Mouse (Mus musculus) thymus, adult 2 months (tissue): ENCODE measurements around the gene Mfsd2a. TPM values are rescaled to one million over a fixed set of nuclear protein-coding genes. Genes with fewer than 3 reads are reported as not detected.

Experiments
- DNase-seq: peaks from one replicate; pipeline ENCODE4 v3.0.0; 2021
- H3K27ac ChIP-seq: fragments of 200-500 bp; 2 replicates; pipeline ENCODE4 v1.5.1; 2012; ENCODE audit warnings: low read length, control low read depth; ENCODE audit not compliant: control insufficient read depth, insufficient read depth
- H3K27me3 ChIP-seq: fragments of 200-500 bp; 2 replicates; pipeline ENCODE4 v1.6.1; 2012; ENCODE audit warnings: mild to moderate bottlenecking, low read length, moderate library complexity, mixed read lengths; ENCODE audit not compliant: control insufficient read depth, insufficient read depth
- H3K36me3 ChIP-seq: fragments of 200-500 bp; 2 replicates; pipeline ENCODE4 v1.6.1; 2012; ENCODE audit warnings: mild to moderate bottlenecking, low read length, moderate library complexity; ENCODE audit not compliant: control insufficient read depth, insufficient read depth
- H3K4me1 ChIP-seq: fragments of 200-500 bp; replicated peaks from 2 replicates; pipeline ENCODE4 v1.6.1; 2012; ENCODE audit warnings: low read length; ENCODE audit not compliant: control insufficient read depth, insufficient read depth
- H3K4me3 ChIP-seq: fragments of 200-500 bp; 2 replicates; pipeline ENCODE4 v1.5.1; 2012; ENCODE audit warnings: mild to moderate bottlenecking, low read length, control low read depth, moderate library complexity; ENCODE audit not compliant: control insufficient read depth, insufficient read depth
- CTCF ChIP-seq: fragments of 200-500 bp; IDR thresholded peaks from 2 replicates; pipeline ENCODE4 v1.5.1; 2012; ENCODE audit warnings: mild to moderate bottlenecking, control low read depth, low read length, moderate library complexity, borderline replicate concordance; ENCODE audit not compliant: control insufficient read depth, poor library complexity, insufficient read depth; ENCODE audit errors: extremely low read depth
- POLR2A ChIP-seq: fragments of 200-500 bp; IDR thresholded peaks from 2 replicates; pipeline ENCODE4 v1.6.1; 2012; ENCODE audit warnings: mild to moderate bottlenecking, low read length, control low read depth, moderate library complexity; ENCODE audit not compliant: control insufficient read depth, poor library complexity, insufficient read depth; ENCODE audit errors: extremely low read depth
- WGBS: fragments of 180-500 bp; shearing (Covaris S2); methylation state at CpG from one replicate; pipeline ENCODE4 v1.1.7; 2018; 5-methylcytosine and 5-hydroxymethylcytosine counted together
- polyA plus RNA-seq: library from polyadenylated mRNA; depleted of rRNA; stranded (reverse); fragments of >200 nt; gene quantifications from 2 replicates; pipeline ENCODE4 v1.2.3, GENCODE M21; 2012

Mfsd2a gene
- polyA plus RNA-seq, 1 experiment: 3.5 TPM

GRCm38 (mm10) chr4:122939048-122939796 is 21.8 kb downstream of the Mfsd2a start:
- Histone ChIP-seq H3K4me3 (no peak overlapping the region), H3K4me1 (peaks cover 13% of the 10 kb centered on the region), H3K27me3 (no peaks in the 10 kb centered on the region), H3K27ac (no peak overlapping the region), H3K36me3 (no peaks in the 10 kb centered on the region)
- 65% methylated on average over 2 of the region's 2 CpGs for WGBS
- TF ChIP-seq POLR2A (no peak), CTCF (no peak)
- DNase-seq: no peak

DNA sequence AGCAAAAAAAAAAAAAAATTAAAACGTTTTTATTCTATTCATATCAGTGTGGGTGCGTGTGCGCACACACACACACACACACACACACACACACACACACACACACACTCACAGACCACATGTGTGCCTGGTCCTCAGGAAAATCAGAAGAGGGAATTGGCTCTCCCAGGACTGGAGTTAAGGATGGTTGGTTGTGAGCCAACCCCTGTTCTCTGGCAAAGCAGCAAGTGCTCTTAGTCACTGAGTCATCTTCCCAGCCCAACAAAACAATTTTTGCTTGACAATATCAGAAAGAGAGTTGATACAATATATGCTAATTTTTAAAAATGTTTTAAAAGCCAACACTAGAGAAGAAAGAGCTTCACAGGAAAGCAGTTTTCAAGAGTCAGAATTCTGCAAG is 23.5 kb downstream of the Mfsd2a start:
- H3K36me3 ChIP-seq: no peaks in the 10 kb centered on the region
- H3K27me3 ChIP-seq: no peaks in the 10 kb centered on the region
- H3K27ac ChIP-seq: no peak overlapping the region
- no peak for DNase-seq
- peaks cover 23% of the 10 kb centered on the region for H3K4me1 ChIP-seq
- 90% methylated on average over 3 of the region's 3 CpGs for WGBS
- no peak overlapping the region for H3K4me3 ChIP-seq
- TF ChIP-seq POLR2A: no peak
- TF ChIP-seq CTCF: no peak

GRCm38 (mm10) chr4:122935466-122936099 is 25.4 kb downstream of the Mfsd2a start:
- no peak for DNase-seq
- Histone ChIP-seq H3K36me3 (no peaks in the 10 kb centered on the region), H3K4me1 (peaks cover 23% of the 10 kb centered on the region), H3K27ac (no peak overlapping the region), H3K4me3 (no peak overlapping the region), H3K27me3 (no peaks in the 10 kb centered on the region)
- 83% methylated on average over 9 of the region's 9 CpGs for WGBS
- no peak for TF ChIP-seq CTCF
- no peak for TF ChIP-seq POLR2A

DNA sequence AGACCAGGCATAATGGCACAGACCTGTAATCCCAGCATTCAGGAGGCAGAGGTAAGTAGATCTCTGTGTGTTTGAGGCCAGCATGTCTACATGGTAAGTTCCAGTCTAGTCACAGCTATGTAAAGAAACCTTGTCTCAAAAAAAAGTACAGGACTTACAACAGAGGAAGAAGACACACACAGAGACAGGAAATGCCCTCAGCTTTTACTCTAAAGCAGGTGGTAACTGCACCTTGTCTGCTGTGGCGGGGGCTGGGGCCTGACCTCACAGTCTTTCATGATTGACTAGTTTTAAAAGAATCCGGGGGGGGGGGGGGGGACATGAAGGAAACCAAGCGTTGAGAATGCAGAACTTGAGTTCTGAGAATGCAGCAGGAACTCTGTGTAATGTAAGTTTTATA is 27.1 kb downstream of the Mfsd2a start:
- Histone ChIP-seq H3K36me3 (no peaks in the 10 kb centered on the region), H3K27me3 (no peaks in the 10 kb centered on the region), H3K4me1 (peaks cover 23% of the 10 kb centered on the region), H3K27ac (peak overlapping the region; percentile 97), H3K4me3 (no peak overlapping the region)
- DNase-seq: peak; percentile 77
- WGBS: 5% methylated on average over 3 of the region's 3 CpGs
- no peak for TF ChIP-seq POLR2A
- TF ChIP-seq CTCF: no peak

DNA sequence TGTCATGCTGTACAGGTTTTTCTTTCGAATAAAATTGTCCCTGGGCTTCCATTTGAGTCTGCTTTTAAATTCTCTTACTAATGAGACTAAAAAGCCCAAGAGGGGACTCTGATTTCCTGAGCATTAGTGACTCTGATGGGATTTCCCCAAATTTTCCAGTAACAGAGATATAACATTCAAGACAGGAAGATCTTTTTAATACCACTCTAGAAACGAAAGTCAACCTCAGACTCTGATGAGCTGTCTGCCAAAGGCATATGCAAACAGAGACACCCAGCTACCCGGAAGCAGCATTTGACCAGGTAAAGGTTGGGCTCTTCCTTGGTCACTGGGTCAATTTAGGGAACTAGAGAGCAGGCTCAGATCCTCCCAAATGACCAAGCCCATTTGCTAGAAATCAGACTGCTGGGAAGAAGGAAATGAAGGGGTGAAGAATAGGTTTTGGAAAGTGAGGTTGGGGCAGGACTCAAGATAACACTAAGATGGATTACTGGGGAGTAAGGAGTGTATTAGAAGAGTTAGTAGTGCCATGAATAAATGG is 27.9 kb downstream of the Mfsd2a start:
- Histone ChIP-seq H3K36me3 (no peaks in the 10 kb centered on the region), H3K4me3 (peak overlapping the region; percentile 32; the same call in 1 of the 2 replicates), H3K27ac (peak overlapping the region; percentile 97), H3K4me1 (peaks cover 23% of the 10 kb centered on the region), H3K27me3 (no peaks in the 10 kb centered on the region)
- TF ChIP-seq POLR2A (no peak), CTCF (no peak)
- 15% methylated on average over 3 of the region's 3 CpGs for WGBS
- peak; percentile 40 for DNase-seq

DNA sequence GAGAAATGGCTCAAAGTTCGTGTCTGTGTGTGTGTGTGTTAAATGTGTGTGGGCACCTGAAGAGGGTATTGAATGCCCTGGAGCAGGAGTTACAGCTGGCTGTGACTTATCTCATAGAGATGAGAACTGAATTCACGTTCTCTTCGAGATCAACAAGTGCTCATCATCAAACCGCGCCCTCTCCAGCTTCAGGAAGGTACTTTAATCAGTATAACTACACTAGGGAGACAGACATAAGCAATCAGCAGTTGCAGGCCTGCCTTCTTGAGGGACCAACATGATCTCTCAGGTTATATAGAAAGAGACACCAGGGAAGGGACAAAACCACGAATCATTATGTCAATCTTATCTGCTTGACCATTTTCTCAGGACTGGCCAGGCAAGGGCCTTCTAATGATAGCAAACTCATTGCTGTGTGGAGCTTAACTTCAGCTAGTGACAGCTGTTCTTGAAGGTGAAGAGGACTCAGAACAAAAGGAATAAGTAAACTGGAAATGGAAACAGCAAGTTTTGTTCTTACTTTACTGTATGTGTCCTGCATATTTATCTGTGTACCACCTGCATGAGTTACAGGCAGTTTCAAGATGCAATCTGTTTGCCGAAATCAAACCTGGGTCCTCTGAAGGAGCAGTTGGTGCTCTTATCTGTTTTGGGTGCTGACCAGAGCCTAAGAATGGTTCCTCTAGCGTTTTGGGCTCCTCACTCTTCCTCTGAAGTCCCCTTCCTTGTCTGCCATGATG is 28.6 kb downstream of the Mfsd2a start:
- Histone ChIP-seq H3K4me1 (peaks cover 23% of the 10 kb centered on the region), H3K36me3 (no peaks in the 10 kb centered on the region), H3K27me3 (no peaks in the 10 kb centered on the region), H3K27ac (peak overlapping the region; percentile 97), H3K4me3 (no peak overlapping the region)
- TF ChIP-seq POLR2A (no peak), CTCF (no peak)
- WGBS: 58% methylated on average over 8 of the region's 8 CpGs
- no peak for DNase-seq
